Mouse (Mus musculus): ENCODE measurements around the gene Cdk16. TPM values are rescaled to one million over a fixed set of nuclear protein-coding genes. Genes with fewer than 3 reads are reported as not detected.
"Not testable (repeated sequence)": the region's sequence is repeated elsewhere in the genome, so short reads cannot be mapped to it uniquely, and the experiment has no call there.

The Cdk16 gene
- polyA plus RNA-seq, 1 experiment from 2014 or later = 47.3 TPM

GRCm38 (mm10) chrX:20692616-20693015, 4.9 kb downstream of the Cdk16 start:
- WGBS = 78% methylated on average over 1 of the region's 1 CpGs
- H3K4me1 ChIP-seq (replicated peaks; ENCODE audit: control insufficient read depth, insufficient read depth) = no peaks in the 10 kb centered on the region
- no peak overlapping the region for H3K4me2 ChIP-seq (replicated peaks; ENCODE audit: low read depth)

DNA sequence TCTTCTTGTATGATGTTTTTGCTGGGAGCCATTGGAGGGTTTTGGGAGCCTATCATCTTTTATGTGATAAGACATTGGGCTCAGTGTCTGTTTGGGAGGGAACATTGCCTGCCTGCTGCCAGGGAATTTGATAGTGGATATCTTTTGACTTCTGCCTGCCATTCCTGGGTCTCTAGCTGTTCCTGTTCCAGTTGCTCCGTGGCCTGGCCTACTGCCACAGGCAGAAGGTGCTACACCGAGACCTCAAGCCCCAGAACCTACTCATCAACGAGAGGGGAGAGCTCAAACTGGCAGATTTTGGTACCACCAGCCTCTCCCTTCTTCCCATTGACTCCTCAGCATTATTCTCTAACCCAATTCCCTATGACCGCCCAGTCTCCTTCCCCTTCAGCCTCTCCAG, 8.1 kb downstream of the Cdk16 start:
- Histone ChIP-seq H3K36me3 (ENCODE audit: control insufficient read depth, insufficient read depth, low read length) (no peaks in the 10 kb centered on the region), H3K4me1 (replicated peaks; ENCODE audit: control insufficient read depth, insufficient read depth) (no peaks in the 10 kb centered on the region), H3K4me3 (ENCODE audit: low read depth, low read length) (no peak overlapping the region), H3K9ac (ENCODE audit: low read length) (no peak overlapping the region), H3K4me2 (replicated peaks; ENCODE audit: low read depth) (no peak overlapping the region), H3K9me3 (ENCODE audit: control insufficient read depth, low read length) (no peaks in the 10 kb centered on the region), H3K27ac (replicated peaks) (no peak overlapping the region), H3K27me3 (ENCODE audit: control insufficient read depth, insufficient read depth, low read length) (no peaks in the 10 kb centered on the region)
- DNase-seq (ENCODE audit: low spot score) = no peak
- no peak for TF ChIP-seq CTCF (IDR thresholded peaks at IDR 0.05; ENCODE audit: low read depth)
- TF ChIP-seq EP300 (optimal IDR thresholded peaks at IDR 0.05) = no peak
- ATAC-seq (ENCODE audit: low FRiP score, low TSS enrichment) = no peak
- 92% methylated on average over 4 of the region's 4 CpGs for WGBS

More at GRCm38 (mm10) chrX:20692616-20693015, 4.9 kb downstream of the Cdk16 start:
- no peaks in the 10 kb centered on the region for H3K27me3 ChIP-seq (ENCODE audit: control insufficient read depth, insufficient read depth, low read length)
- no peak for ATAC-seq (ENCODE audit: low FRiP score, low TSS enrichment)
- H3K9ac ChIP-seq (ENCODE audit: low read length) = no peak overlapping the region
- no peak overlapping the region for H3K27ac ChIP-seq (replicated peaks)
- no peaks in the 10 kb centered on the region for H3K36me3 ChIP-seq (ENCODE audit: control insufficient read depth, insufficient read depth, low read length)
- no peak for DNase-seq (ENCODE audit: low spot score)
- TF ChIP-seq EP300 (optimal IDR thresholded peaks at IDR 0.05) = no peak
- no peak for TF ChIP-seq CTCF (IDR thresholded peaks at IDR 0.05; ENCODE audit: low read depth)
- no peak overlapping the region for H3K4me3 ChIP-seq (ENCODE audit: low read depth, low read length)
- no peaks in the 10 kb centered on the region for H3K9me3 ChIP-seq (ENCODE audit: control insufficient read depth, low read length)

DNA sequence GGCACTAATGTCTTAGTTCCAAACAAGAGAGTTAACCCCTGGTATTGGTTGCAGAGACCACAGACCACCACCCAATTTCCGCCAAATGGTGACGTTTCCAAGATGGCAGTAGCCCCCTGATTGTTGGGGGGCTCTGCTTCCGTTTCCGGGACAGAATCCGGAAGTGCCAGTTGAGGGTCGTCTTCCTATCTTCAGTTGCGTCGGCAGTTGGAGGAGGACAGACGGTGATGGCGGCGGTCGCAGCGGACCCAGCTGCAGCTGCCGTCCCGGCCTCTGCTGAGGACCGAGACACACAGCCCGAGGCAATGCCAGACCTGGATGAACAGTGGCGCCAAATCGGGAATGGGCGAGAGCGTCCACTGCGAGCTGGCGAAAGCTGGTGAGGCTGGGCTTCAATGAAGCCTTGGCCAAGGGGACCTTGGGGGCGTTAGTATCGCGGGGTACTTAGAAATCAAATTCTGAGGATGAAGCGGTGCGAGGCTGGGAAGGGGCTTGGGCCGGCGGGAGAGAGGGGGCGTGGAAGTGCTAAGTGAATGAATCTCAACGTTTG, 16.1 kb downstream of the Cdk16 start, which contains the start of gene Usp11:
Gene Usp11 (plus strand): TSS at position 166 of the 550 bp plus-strand sequence.
- no peak for DNase-seq (ENCODE audit: low spot score)
- peak within 1 kb of the TSS; percentile 88 for H3K27ac ChIP-seq (replicated peaks)
- H3K4me3 ChIP-seq (ENCODE audit: low read depth, low read length) = peak within 1 kb of the TSS; percentile 53
- H3K9me3 ChIP-seq (ENCODE audit: control insufficient read depth, low read length) = no peaks in the 10 kb centered on the region
- ATAC-seq (ENCODE audit: low FRiP score, low TSS enrichment) = peak; percentile 38
- H3K27me3 ChIP-seq (ENCODE audit: control insufficient read depth, insufficient read depth, low read length) = no peaks in the 10 kb centered on the region
- no peaks in the 10 kb centered on the region for H3K36me3 ChIP-seq (ENCODE audit: control insufficient read depth, insufficient read depth, low read length)
- H3K4me2 ChIP-seq (replicated peaks; ENCODE audit: low read depth) = peak within 1 kb of the TSS; percentile 58
- TF ChIP-seq EP300 (optimal IDR thresholded peaks at IDR 0.05) (no peak), CTCF (IDR thresholded peaks at IDR 0.05; ENCODE audit: low read depth) (no peak)
- no peaks in the 10 kb centered on the region for H3K4me1 ChIP-seq (replicated peaks; ENCODE audit: control insufficient read depth, insufficient read depth)
- 14% methylated on average over 32 of the region's 32 CpGs for WGBS
- peak within 1 kb of the TSS; percentile 68 for H3K9ac ChIP-seq (ENCODE audit: low read length)

GRCm38 (mm10) chrX:20704295-20705082, 16.7 kb downstream of the Cdk16 start:
- H3K9ac ChIP-seq (ENCODE audit: low read length) = peak overlapping the region; percentile 68
- H3K36me3 ChIP-seq (ENCODE audit: control insufficient read depth, insufficient read depth, low read length) = no peaks in the 10 kb centered on the region
- H3K27ac ChIP-seq (replicated peaks) = peak overlapping the region; percentile 88
- peak overlapping the region; percentile 58 for H3K4me2 ChIP-seq (replicated peaks; ENCODE audit: low read depth)
- 14% methylated on average over 32 of the region's 32 CpGs for WGBS
- no peaks in the 10 kb centered on the region for H3K4me1 ChIP-seq (replicated peaks; ENCODE audit: control insufficient read depth, insufficient read depth)
- peak; percentile 98 for ATAC-seq (ENCODE audit: low FRiP score, low TSS enrichment)
- no peaks in the 10 kb centered on the region for H3K27me3 ChIP-seq (ENCODE audit: control insufficient read depth, insufficient read depth, low read length)
- H3K9me3 ChIP-seq (ENCODE audit: control insufficient read depth, low read length) = no peaks in the 10 kb centered on the region
- peak overlapping the region; percentile 53 for H3K4me3 ChIP-seq (ENCODE audit: low read depth, low read length)
- DNase-seq (ENCODE audit: low spot score) = peak; percentile 83
- TF ChIP-seq EP300 (optimal IDR thresholded peaks at IDR 0.05) (no peak), CTCF (IDR thresholded peaks at IDR 0.05; ENCODE audit: low read depth) (no peak)

GRCm38 (mm10) chrX:20705083-20705402, 17.3 kb downstream of the Cdk16 start:
- peak overlapping the region; percentile 53; the same call in 1 of the 2 replicates for H3K4me3 ChIP-seq (ENCODE audit: low read depth, low read length)
- TF ChIP-seq CTCF (IDR thresholded peaks at IDR 0.05; ENCODE audit: low read depth) = no peak
- TF ChIP-seq EP300 (optimal IDR thresholded peaks at IDR 0.05) = no peak
- peak overlapping the region; percentile 58 for H3K4me2 ChIP-seq (replicated peaks; ENCODE audit: low read depth)
- H3K9me3 ChIP-seq (ENCODE audit: control insufficient read depth, low read length) = no peaks in the 10 kb centered on the region
- WGBS = 10% methylated on average over 3 of the region's 3 CpGs
- no peak overlapping the region for H3K27ac ChIP-seq (replicated peaks)
- H3K36me3 ChIP-seq (ENCODE audit: control insufficient read depth, insufficient read depth, low read length) = no peaks in the 10 kb centered on the region
- no peaks in the 10 kb centered on the region for H3K4me1 ChIP-seq (replicated peaks; ENCODE audit: control insufficient read depth, insufficient read depth)
- H3K27me3 ChIP-seq (ENCODE audit: control insufficient read depth, insufficient read depth, low read length) = no peaks in the 10 kb centered on the region
- no peak overlapping the region for H3K9ac ChIP-seq (ENCODE audit: low read length)
- DNase-seq (ENCODE audit: low spot score) (no peak), ATAC-seq (ENCODE audit: low FRiP score, low TSS enrichment) (no peak)

DNA sequence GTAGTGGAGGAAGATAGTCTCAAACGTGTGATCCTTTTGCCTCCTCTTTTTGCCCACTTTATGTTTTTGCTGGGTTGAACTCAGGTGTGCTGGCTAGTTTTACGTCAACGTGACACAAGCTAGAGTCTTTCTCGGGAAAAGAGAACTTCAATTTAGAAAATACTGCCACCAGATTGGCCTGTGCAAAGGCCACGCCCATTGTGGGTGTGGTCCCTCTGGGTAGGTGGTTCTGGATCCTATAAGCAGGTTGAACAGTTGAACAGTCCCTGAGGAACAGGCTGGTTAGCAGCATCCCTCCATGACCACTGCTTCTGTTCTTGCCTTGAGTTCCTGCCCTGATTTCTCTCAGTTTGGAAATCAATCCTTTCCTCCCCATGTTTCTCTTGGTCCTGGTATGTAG, 40.9 kb downstream of the Cdk16 start:
- Histone ChIP-seq H3K27me3 (ENCODE audit: control insufficient read depth, insufficient read depth, low read length) (no peaks in the 10 kb centered on the region), H3K4me1 (replicated peaks; ENCODE audit: control insufficient read depth, insufficient read depth) (no peaks in the 10 kb centered on the region), H3K27ac (replicated peaks) (no peak overlapping the region), H3K9me3 (ENCODE audit: control insufficient read depth, low read length) (no peaks in the 10 kb centered on the region), H3K4me3 (ENCODE audit: low read depth, low read length) (no peak overlapping the region), H3K4me2 (replicated peaks; ENCODE audit: low read depth) (no peak overlapping the region), H3K36me3 (ENCODE audit: control insufficient read depth, insufficient read depth, low read length) (no peaks in the 10 kb centered on the region), H3K9ac (ENCODE audit: low read length) (no peak overlapping the region)
- ATAC-seq (ENCODE audit: low FRiP score, low TSS enrichment) (no peak), DNase-seq (ENCODE audit: low spot score) (no peak)
- 67% methylated on average over 5 of the region's 5 CpGs for WGBS
- no peak for TF ChIP-seq EP300 (optimal IDR thresholded peaks at IDR 0.05)
- TF ChIP-seq CTCF (IDR thresholded peaks at IDR 0.05; ENCODE audit: low read depth) = no peak

DNA sequence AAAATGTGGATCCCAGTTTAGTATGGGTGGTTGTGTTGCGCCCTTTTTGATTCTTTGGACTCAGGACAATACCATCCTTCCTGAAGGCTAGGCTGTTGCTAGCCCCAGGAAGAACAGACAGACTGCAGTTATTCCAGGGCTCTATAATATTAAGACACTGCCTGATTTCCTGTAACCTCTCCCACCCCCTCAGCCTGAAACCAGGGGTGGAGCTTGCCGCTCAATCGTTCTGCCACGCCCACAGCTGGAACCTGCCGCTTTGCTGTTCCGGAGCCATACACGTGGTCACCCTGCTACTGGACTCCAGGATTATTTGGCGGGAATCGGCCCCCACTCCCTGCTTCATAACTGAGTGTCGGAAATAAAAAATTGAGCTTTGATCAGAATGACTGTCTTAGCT, 42.3 kb downstream of the Cdk16 start:
- DNase-seq (ENCODE audit: low spot score) = peak; percentile 13
- H3K27ac ChIP-seq (replicated peaks); H3K4me3 ChIP-seq (ENCODE audit: low read depth, low read length); H3K4me1 ChIP-seq (replicated peaks; ENCODE audit: control insufficient read depth, insufficient read depth); ATAC-seq (ENCODE audit: low FRiP score, low TSS enrichment); H3K36me3 ChIP-seq (ENCODE audit: control insufficient read depth, insufficient read depth, low read length); H3K4me2 ChIP-seq (replicated peaks; ENCODE audit: low read depth); H3K27me3 ChIP-seq (ENCODE audit: control insufficient read depth, insufficient read depth, low read length); H3K9me3 ChIP-seq (ENCODE audit: control insufficient read depth, low read length); H3K9ac ChIP-seq (ENCODE audit: low read length): not testable (repeated sequence)
- WGBS = 39% methylated on average over 10 of the region's 10 CpGs

Data from stomach, postnatal 0 days (tissue).